Mouse (Mus musculus): ENCODE data around the gene Wdr93. TPM values are rescaled to one million over a fixed set of nuclear protein-coding genes. Genes with fewer than 3 reads are reported as not detected.

Wdr93 gene
- polyA plus RNA-seq, 1 experiment from 2014 or later = 0.14 TPM

DNA sequence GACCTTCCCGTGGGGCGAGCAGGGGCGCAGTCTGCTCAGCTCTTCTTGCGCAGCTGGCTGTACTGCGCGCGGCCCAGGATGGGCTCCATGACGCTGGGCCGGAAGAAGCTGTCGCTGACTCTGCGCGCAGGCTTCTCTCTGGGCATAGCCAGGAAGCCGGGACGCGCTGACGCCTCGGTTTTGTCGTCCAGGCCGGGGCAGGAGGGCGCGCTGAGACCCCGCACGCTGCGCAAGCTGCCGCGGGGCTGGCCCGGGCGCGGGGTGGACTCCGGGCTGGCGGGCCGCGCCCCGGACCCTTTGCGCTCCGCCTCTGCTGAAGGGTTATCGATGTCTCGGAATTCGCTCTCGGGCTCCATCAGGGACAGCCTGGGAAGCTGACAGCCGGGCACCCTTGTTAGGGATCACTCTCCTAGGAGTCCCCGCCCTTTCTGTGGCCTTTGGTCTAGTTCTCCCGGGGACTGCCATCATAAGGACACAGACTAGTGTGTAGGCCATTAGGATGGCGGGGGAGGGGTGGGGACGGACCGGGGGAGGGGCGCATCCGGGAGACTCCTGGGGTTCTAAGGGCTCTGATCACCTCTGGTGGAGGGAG is 21.5 kb upstream of the Wdr93 start:
- Histone ChIP-seq H3K27me3 (ENCODE audit: control insufficient read depth, insufficient read depth, low read length) (peaks cover 13% of the 10 kb centered on the region; the same call in 1 of the 2 replicates), H3K4me1 (ENCODE audit: control insufficient read depth, insufficient read depth, low read length) (no peaks in the 10 kb centered on the region), H3K9ac (replicated peaks; ENCODE audit: low read length) (peak overlapping the region; percentile 73), H3K27ac (replicated peaks; ENCODE audit: low read depth, low read length) (0 out of 2 replicates have a peak overlapping the region, but pooled peaks have one; percentile 26), H3K36me3 (ENCODE audit: control insufficient read depth, insufficient read depth, low read length) (no peaks in the 10 kb centered on the region), H3K4me2 (ENCODE audit: low read length) (peak overlapping the region; percentile 78), H3K9me3 (ENCODE audit: control insufficient read depth, low read length) (no peaks in the 10 kb centered on the region), H3K4me3 (replicated peaks; ENCODE audit: low read depth, low read length) (peak overlapping the region; percentile 58)
- ATAC-seq (ENCODE audit: low FRiP score, low TSS enrichment) (peak; percentile 34; the same call in 1 of the 2 replicates), DNase-seq (peak; percentile 80)
- under 1% methylated on average over 48 of the region's 48 CpGs for WGBS

GRCm38 (mm10) chr7:79727091-79727490 is 15.9 kb upstream of the Wdr93 start:
- Histone ChIP-seq H3K9ac (replicated peaks; ENCODE audit: low read length) (no peak overlapping the region), H3K4me2 (ENCODE audit: low read length) (no peak overlapping the region), H3K27me3 (ENCODE audit: control insufficient read depth, insufficient read depth, low read length) (peaks cover 7% of the 10 kb centered on the region; the same call in 1 of the 2 replicates), H3K4me3 (replicated peaks; ENCODE audit: low read depth, low read length) (no peak overlapping the region), H3K27ac (replicated peaks; ENCODE audit: low read depth, low read length) (no peak overlapping the region), H3K4me1 (ENCODE audit: control insufficient read depth, insufficient read depth, low read length) (no peaks in the 10 kb centered on the region), H3K36me3 (ENCODE audit: control insufficient read depth, insufficient read depth, low read length) (no peaks in the 10 kb centered on the region), H3K9me3 (ENCODE audit: control insufficient read depth, low read length) (no peaks in the 10 kb centered on the region)
- peak; percentile 74 for DNase-seq
- WGBS = 18% methylated on average over 2 of the region's 2 CpGs
- ATAC-seq (ENCODE audit: low FRiP score, low TSS enrichment) = no peak

GRCm38 (mm10) chr7:79728219-79728618 is 14.7 kb upstream of the Wdr93 start:
- Histone ChIP-seq H3K4me3 (replicated peaks; ENCODE audit: low read depth, low read length) (no peak overlapping the region), H3K27me3 (ENCODE audit: control insufficient read depth, insufficient read depth, low read length) (peaks cover 4% of the 10 kb centered on the region; the same call in 1 of the 2 replicates), H3K27ac (replicated peaks; ENCODE audit: low read depth, low read length) (no peak overlapping the region), H3K9ac (replicated peaks; ENCODE audit: low read length) (no peak overlapping the region), H3K36me3 (ENCODE audit: control insufficient read depth, insufficient read depth, low read length) (no peaks in the 10 kb centered on the region), H3K4me2 (ENCODE audit: low read length) (no peak overlapping the region), H3K9me3 (ENCODE audit: control insufficient read depth, low read length) (no peaks in the 10 kb centered on the region), H3K4me1 (ENCODE audit: control insufficient read depth, insufficient read depth, low read length) (no peaks in the 10 kb centered on the region)
- ATAC-seq (ENCODE audit: low FRiP score, low TSS enrichment) = no peak
- DNase-seq = peak; percentile 68
- WGBS = 37% methylated on average over 6 of the region's 6 CpGs

DNA sequence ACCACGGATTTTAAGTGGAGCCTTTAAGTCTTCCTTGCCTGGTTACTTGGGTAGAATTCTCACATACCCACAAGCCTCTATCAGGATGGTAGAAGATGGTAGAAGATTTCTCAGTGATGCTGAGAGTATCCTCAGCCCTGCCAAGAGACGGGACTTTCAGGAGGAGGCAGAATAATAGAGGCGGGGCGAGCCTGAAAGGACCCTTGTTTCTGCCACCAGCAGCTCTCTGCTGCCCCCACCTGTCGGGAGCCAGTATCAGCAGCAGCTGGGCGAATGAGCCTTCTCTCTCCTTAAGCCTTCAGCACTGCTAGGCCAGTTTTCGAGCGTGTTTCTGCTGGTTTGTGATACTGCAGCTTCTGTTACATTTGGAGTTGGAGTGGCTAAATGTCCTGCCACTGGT is 13.8 kb upstream of the Wdr93 start:
- 7% methylated on average over 8 of the region's 8 CpGs for WGBS
- peak; percentile 83 for DNase-seq
- no peak overlapping the region for H3K27ac ChIP-seq (replicated peaks; ENCODE audit: low read depth, low read length)
- H3K36me3 ChIP-seq (ENCODE audit: control insufficient read depth, insufficient read depth, low read length) = no peaks in the 10 kb centered on the region
- ATAC-seq (ENCODE audit: low FRiP score, low TSS enrichment) = no peak; the same call in 1 of the 2 replicates
- H3K9me3 ChIP-seq (ENCODE audit: control insufficient read depth, low read length) = no peaks in the 10 kb centered on the region
- no peak overlapping the region for H3K9ac ChIP-seq (replicated peaks; ENCODE audit: low read length)
- H3K4me3 ChIP-seq (replicated peaks; ENCODE audit: low read depth, low read length) = no peak overlapping the region
- H3K4me2 ChIP-seq (ENCODE audit: low read length) = no peak overlapping the region
- no peaks in the 10 kb centered on the region for H3K4me1 ChIP-seq (ENCODE audit: control insufficient read depth, insufficient read depth, low read length)
- no peaks in the 10 kb centered on the region for H3K27me3 ChIP-seq (ENCODE audit: control insufficient read depth, insufficient read depth, low read length)

- 72% methylated on average over 11 of the region's 11 CpGs for WGBS
- Histone ChIP-seq H3K4me3 (replicated peaks; ENCODE audit: low read depth, low read length) (no peak overlapping the region), H3K4me2 (ENCODE audit: low read length) (no peak overlapping the region), H3K27me3 (ENCODE audit: control insufficient read depth, insufficient read depth, low read length) (no peaks in the 10 kb centered on the region), H3K9ac (replicated peaks; ENCODE audit: low read length) (no peak overlapping the region), H3K36me3 (ENCODE audit: control insufficient read depth, insufficient read depth, low read length) (no peaks in the 10 kb centered on the region), H3K27ac (replicated peaks; ENCODE audit: low read depth, low read length) (no peak overlapping the region), H3K4me1 (ENCODE audit: control insufficient read depth, insufficient read depth, low read length) (no peaks in the 10 kb centered on the region), H3K9me3 (ENCODE audit: control insufficient read depth, low read length) (no peaks in the 10 kb centered on the region)
- no peak for DNase-seq
- ATAC-seq (ENCODE audit: low FRiP score, low TSS enrichment) = no peak
Measured at GRCm38 (mm10) chr7:79729743-79730370, 13.1 kb upstream of the Wdr93 start.

DNA sequence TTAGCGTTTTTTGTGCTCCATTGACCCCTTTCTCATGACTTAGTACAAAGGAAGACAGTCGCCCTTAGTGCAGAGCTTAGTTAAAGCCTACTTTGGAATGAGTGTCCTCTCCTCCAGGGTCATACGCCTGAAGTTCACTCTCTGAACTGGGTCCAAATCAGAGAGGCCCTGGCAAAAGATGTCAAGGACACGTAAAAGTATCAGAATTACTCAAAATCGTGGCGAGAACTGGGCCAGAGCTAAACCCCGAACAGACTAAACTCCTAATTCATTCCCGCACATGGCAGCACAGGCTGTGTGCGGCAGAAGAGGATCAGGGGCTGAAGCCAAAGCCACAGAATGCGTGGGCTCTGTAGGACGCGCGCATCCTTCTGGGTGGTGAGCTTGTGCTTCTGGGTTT is 11.5 kb upstream of the Wdr93 start:
- no peak overlapping the region for H3K9ac ChIP-seq (replicated peaks; ENCODE audit: low read length)
- H3K4me3 ChIP-seq (replicated peaks; ENCODE audit: low read depth, low read length) = no peak overlapping the region
- ATAC-seq (ENCODE audit: low FRiP score, low TSS enrichment) = no peak
- no peak overlapping the region for H3K27ac ChIP-seq (replicated peaks; ENCODE audit: low read depth, low read length)
- H3K4me2 ChIP-seq (ENCODE audit: low read length) = no peak overlapping the region
- 0 out of 2 replicates have a peak, but pooled peaks cover 3% of the 10 kb centered on the region for H3K36me3 ChIP-seq (ENCODE audit: control insufficient read depth, insufficient read depth, low read length)
- H3K9me3 ChIP-seq (ENCODE audit: control insufficient read depth, low read length) = no peaks in the 10 kb centered on the region
- no peaks in the 10 kb centered on the region for H3K27me3 ChIP-seq (ENCODE audit: control insufficient read depth, insufficient read depth, low read length)
- DNase-seq = no peak
- H3K4me1 ChIP-seq (ENCODE audit: control insufficient read depth, insufficient read depth, low read length) = no peaks in the 10 kb centered on the region
- WGBS = 72% methylated on average over 13 of the region's 13 CpGs

DNA sequence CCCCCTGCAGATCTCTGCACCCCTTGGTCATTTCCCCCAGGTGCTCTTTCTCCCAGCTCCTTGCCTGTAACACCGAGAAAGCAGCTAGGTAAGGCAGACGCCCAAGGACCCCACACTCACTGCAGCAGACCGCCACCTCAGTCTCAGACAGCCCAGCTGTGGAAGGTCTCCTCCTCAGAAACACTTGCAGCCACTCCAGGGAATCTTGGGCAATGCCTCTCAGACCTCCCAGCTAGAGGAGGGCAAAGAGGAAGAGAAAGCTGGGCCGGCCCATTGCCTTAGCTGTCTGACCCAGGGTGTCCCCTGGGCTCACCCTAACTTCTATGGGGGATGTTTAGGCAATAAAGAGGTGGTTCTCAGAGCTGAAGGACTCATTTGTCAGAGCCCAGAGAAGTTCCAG is 10.3 kb upstream of the Wdr93 start, which contains the start of gene Plin1:
TSS of gene Plin1 (minus strand) at position 282 of the 400 bp plus-strand sequence.
- H3K4me2 ChIP-seq (ENCODE audit: low read length) = no peak within 1 kb of the TSS
- H3K9ac ChIP-seq (replicated peaks; ENCODE audit: low read length) = no peak within 1 kb of the TSS
- DNase-seq = no peak
- H3K27me3 ChIP-seq (ENCODE audit: control insufficient read depth, insufficient read depth, low read length) = no peaks in the 10 kb centered on the region
- ATAC-seq (ENCODE audit: low FRiP score, low TSS enrichment) = no peak
- no peak within 1 kb of the TSS for H3K4me3 ChIP-seq (replicated peaks; ENCODE audit: low read depth, low read length)
- no peak within 1 kb of the TSS for H3K27ac ChIP-seq (replicated peaks; ENCODE audit: low read depth, low read length)
- H3K9me3 ChIP-seq (ENCODE audit: control insufficient read depth, low read length) = no peaks in the 10 kb centered on the region
- WGBS = 66% methylated on average over 4 of the region's 4 CpGs
- H3K4me1 ChIP-seq (ENCODE audit: control insufficient read depth, insufficient read depth, low read length) = no peaks in the 10 kb centered on the region
- 0 out of 2 replicates have a peak, but pooled peaks cover 13% of the 10 kb centered on the region for H3K36me3 ChIP-seq (ENCODE audit: control insufficient read depth, insufficient read depth, low read length)

- Histone ChIP-seq H3K4me2 (ENCODE audit: low read length) (no peak overlapping the region), H3K4me3 (replicated peaks; ENCODE audit: low read depth, low read length) (no peak overlapping the region), H3K9ac (replicated peaks; ENCODE audit: low read length) (no peak overlapping the region), H3K27ac (replicated peaks; ENCODE audit: low read depth, low read length) (no peak overlapping the region), H3K4me1 (ENCODE audit: control insufficient read depth, insufficient read depth, low read length) (no peaks in the 10 kb centered on the region), H3K27me3 (ENCODE audit: control insufficient read depth, insufficient read depth, low read length) (no peaks in the 10 kb centered on the region), H3K9me3 (ENCODE audit: control insufficient read depth, low read length) (no peaks in the 10 kb centered on the region), H3K36me3 (ENCODE audit: control insufficient read depth, insufficient read depth, low read length) (0 out of 2 replicates have a peak, but pooled peaks cover 13% of the 10 kb centered on the region)
- no peak for DNase-seq
- 83% methylated on average over 8 of the region's 8 CpGs for WGBS
- no peak for ATAC-seq (ENCODE audit: low FRiP score, low TSS enrichment)
Measured at GRCm38 (mm10) chr7:79734563-79734962, 8.4 kb upstream of the Wdr93 start.

DNA sequence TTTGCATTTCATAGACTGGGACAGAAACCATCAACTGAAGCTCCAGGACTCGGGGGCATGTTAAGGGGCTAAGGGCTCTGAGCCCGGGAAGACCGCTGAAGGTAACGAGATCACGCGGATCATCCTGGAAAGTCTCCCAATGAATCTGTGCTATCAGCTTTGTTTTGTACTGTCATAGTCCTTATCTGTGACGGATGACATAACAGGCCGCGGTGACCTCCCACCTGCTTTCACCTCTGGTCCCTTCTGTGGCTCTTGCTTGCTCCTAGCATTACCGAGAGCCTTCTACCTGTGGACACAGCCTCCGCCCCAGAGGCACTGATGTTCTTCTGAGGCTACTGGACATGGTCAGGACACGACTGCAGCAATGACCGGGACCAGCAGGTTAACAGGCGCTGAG is 6.5 kb upstream of the Wdr93 start:
- Histone ChIP-seq H3K9me3 (ENCODE audit: control insufficient read depth, low read length) (no peaks in the 10 kb centered on the region), H3K27ac (replicated peaks; ENCODE audit: low read depth, low read length) (no peak overlapping the region), H3K4me3 (replicated peaks; ENCODE audit: low read depth, low read length) (no peak overlapping the region), H3K27me3 (ENCODE audit: control insufficient read depth, insufficient read depth, low read length) (no peaks in the 10 kb centered on the region), H3K4me1 (ENCODE audit: control insufficient read depth, insufficient read depth, low read length) (no peaks in the 10 kb centered on the region), H3K36me3 (ENCODE audit: control insufficient read depth, insufficient read depth, low read length) (0 out of 2 replicates have a peak, but pooled peaks cover 13% of the 10 kb centered on the region), H3K4me2 (ENCODE audit: low read length) (no peak overlapping the region), H3K9ac (replicated peaks; ENCODE audit: low read length) (no peak overlapping the region)
- DNase-seq (no peak), ATAC-seq (ENCODE audit: low FRiP score, low TSS enrichment) (no peak)
- 90% methylated on average over 14 of the region's 14 CpGs for WGBS
